ENCODE assay signal across 9 mouse cellular contexts in genomic region chr10:67314811-67315435, GRCm38 (mm10). TPM values are rescaled to one million over a fixed set of nuclear protein-coding genes. Genes with fewer than 3 reads are reported as not detected.
DNase-seq lines count a peak whose midpoint lies in the region; TF ChIP-seq lines count a peak whose summit lies in the region.
"Had no signal": no experiment of that assay in that cellular context is flagged by ENCODE, and none has a peak within 500 bp of the region (broad histone marks: within the 10 kb centered on the region; RNA-seq: fewer than 3 reads in every experiment).

No protein-coding gene starts in this region.

- peaks cover 19% of the 10 kb centered on the region for H3K4me1 ChIP-seq in hindbrain, embryonic 10.5 days (replicated peaks)
- H3K4me1 ChIP-seq in megakaryocyte, embryonic 14.5 days = peaks cover 57% of the 10 kb centered on the region
- H3K4me1 ChIP-seq: embryonic facial prominence, embryonic 12.5 days had no signal

- no peaks in the 10 kb centered on the region for H3K36me3 ChIP-seq in hindbrain, embryonic 10.5 days
- H3K36me3 ChIP-seq in megakaryocyte, embryonic 14.5 days (replicated peaks; ENCODE audit: low read length) = no peaks in the 10 kb centered on the region
- H3K36me3 ChIP-seq: embryonic facial prominence, embryonic 12.5 days had no signal

- no peaks in the 10 kb centered on the region for H3K9me3 ChIP-seq in hindbrain, embryonic 10.5 days
- 0 out of 2 replicates have a peak, but pooled peaks cover 3% of the 10 kb centered on the region for H3K9me3 ChIP-seq in megakaryocyte, embryonic 14.5 days
- H3K9me3 ChIP-seq: embryonic facial prominence, embryonic 12.5 days had no signal

- no peak overlapping the region for H3K27ac ChIP-seq in hindbrain, embryonic 10.5 days
- H3K27ac ChIP-seq: embryonic facial prominence, embryonic 12.5 days had no signal

- peak; percentile 32 for DNase-seq in left cerebral cortex, adult 11 months (ENCODE audit: low spot score)
- DNase-seq in left cerebral cortex, adult 8-10 months (ENCODE audit: low spot score in 2 of 2) = no peak
- peak; percentile 87 for DNase-seq in brain, embryonic 14.5 days (ENCODE audit: low read depth)
- peak; percentile 63 for DNase-seq in fibroblast of lung, adult 2 months (ENCODE audit: low read depth)
- peak; percentile 71 for DNase-seq in hindbrain, embryonic 10.5 days (ENCODE audit: low spot score)
- peak; percentile 69 for DNase-seq in layer of hippocampus, postnatal 10 days (ENCODE audit: low spot score in 2 of 2)
- peak; percentile 65 for DNase-seq in skeletal muscle tissue, adult 2 months (ENCODE audit: low read depth, low spot score)

- TF ChIP-seq POLR2A in brain, embryonic 14.5 days (IDR thresholded peaks at IDR 0.05; ENCODE audit: borderline replicate concordance, extremely low read depth, insufficient read depth, insufficient read length, poor library complexity, severe bottlenecking) = no peak

- WGBS in hindbrain, embryonic 10.5 days = 18% methylated on average over 12 of the region's 12 CpGs

- peaks cover 34% of the 10 kb centered on the region for H3K27me3 ChIP-seq in hindbrain, embryonic 10.5 days (ENCODE audit: insufficient read depth, poor library complexity, severe bottlenecking)
- peaks cover 23% of the 10 kb centered on the region for H3K27me3 ChIP-seq in megakaryocyte, embryonic 14.5 days (replicated peaks)

- peak; percentile 91 for TF ChIP-seq CTCF in brain, embryonic 14.5 days (IDR thresholded peaks at IDR 0.05; ENCODE audit: borderline replicate concordance, extremely low read depth, insufficient read depth, insufficient read length)

- no peak overlapping the region for H3K4me3 ChIP-seq in hindbrain, embryonic 10.5 days
- H3K4me3 ChIP-seq in megakaryocyte, embryonic 14.5 days (replicated peaks) = peak overlapping the region; percentile 64
- H3K4me3 ChIP-seq: embryonic facial prominence, embryonic 12.5 days had no signal

RNA-seq across cellular contexts. Expression of gene Nrbf2, which starts 29.8 kb away (rescaled TPM):
- 10 to 100 TPM; 14.2 to 17.4 (median 15.9) TPM for total RNA-seq in left cerebral cortex, adult 8-10 months (2022)
- 15.3 and 18.3 TPM in 2 replicates for polyA plus RNA-seq in brain, embryonic 14.5 days (2012; rRNA removed)
- 36.9 and 41.2 TPM in 2 replicates for polyA plus RNA-seq in hindbrain, embryonic 10.5 days (2016; fragmentation: Nextera tagmentation; extraction: Ambion mirVana)
- 10 to 100 TPM; 14.8 to 16.6 TPM for total RNA-seq in layer of hippocampus, postnatal 10 days (2021)
- polyA plus RNA-seq in megakaryocyte, embryonic 14.5 days (2012; ENCODE audit: insufficient read depth, low replicate concordance) = 44.9 and 49.4 TPM in 2 replicates

Comparison
In these comparisons a context has a peak if more than half of its experiments do, and no peak if none do; other contexts are left out.
1. DNase-seq: peak in left cerebral cortex, adult 11 months (single experiment), brain, embryonic 14.5 days (single experiment), fibroblast of lung, adult 2 months (single experiment), hindbrain, embryonic 10.5 days (single experiment), layer of hippocampus, postnatal 10 days (2 of 2) and skeletal muscle tissue, adult 2 months (single experiment); none in left cerebral cortex, adult 8-10 months (0 of 2).